Mouse (Mus musculus) small intestine, adult 2 months (tissue): ENCODE results near the gene Col2a1.

Experiments
- CTCF ChIP-seq: fragments of 200-500 bp; IDR thresholded peaks from 2 replicates; pipeline ENCODE4 v1.5.1; 2012; ENCODE audit warnings: low read depth, mild to moderate bottlenecking, control low read depth, inconsistent platforms, low read length, moderate library complexity, mixed read lengths; ENCODE audit not compliant: insufficient replicate concordance, insufficient read length; ENCODE audit errors: extremely low read depth
- POLR2A ChIP-seq: fragments of 200-500 bp; IDR thresholded peaks from 2 replicates; pipeline ENCODE4 v1.6.1; 2012; ENCODE audit warnings: low read depth, mild to moderate bottlenecking, control low read depth, inconsistent platforms, low read length, moderate library complexity

DNA sequence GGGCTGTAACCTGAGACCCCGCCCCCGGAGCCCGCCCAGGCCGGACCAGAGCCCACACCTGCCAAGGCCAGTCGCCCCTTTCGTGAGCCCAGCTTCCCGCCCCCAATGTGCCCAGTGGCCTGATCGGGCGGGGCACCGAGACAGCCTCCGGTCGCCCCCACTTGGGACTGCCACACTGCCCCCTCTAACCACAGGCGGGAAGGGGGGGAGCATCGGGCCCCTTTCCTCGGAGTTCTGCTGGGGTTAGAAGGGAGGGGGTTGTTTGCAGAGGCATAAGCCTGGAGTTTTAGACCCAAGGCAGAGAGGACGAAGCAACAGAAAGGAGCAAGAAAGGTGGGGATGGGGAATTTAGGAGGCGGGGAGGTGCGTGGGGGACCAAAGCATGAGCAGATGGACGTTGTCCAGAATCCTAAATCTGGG lies 255 bp upstream of the Col2a1 start:
- TF ChIP-seq CTCF (no peak), POLR2A (no peak)
